Mouse (Mus musculus): Measurements from ENCODE around the gene Fosb.
A peak's percentile ranks its signal among the peaks of the same experiment; 100 is the strongest.

Gene Fosb

DNA sequence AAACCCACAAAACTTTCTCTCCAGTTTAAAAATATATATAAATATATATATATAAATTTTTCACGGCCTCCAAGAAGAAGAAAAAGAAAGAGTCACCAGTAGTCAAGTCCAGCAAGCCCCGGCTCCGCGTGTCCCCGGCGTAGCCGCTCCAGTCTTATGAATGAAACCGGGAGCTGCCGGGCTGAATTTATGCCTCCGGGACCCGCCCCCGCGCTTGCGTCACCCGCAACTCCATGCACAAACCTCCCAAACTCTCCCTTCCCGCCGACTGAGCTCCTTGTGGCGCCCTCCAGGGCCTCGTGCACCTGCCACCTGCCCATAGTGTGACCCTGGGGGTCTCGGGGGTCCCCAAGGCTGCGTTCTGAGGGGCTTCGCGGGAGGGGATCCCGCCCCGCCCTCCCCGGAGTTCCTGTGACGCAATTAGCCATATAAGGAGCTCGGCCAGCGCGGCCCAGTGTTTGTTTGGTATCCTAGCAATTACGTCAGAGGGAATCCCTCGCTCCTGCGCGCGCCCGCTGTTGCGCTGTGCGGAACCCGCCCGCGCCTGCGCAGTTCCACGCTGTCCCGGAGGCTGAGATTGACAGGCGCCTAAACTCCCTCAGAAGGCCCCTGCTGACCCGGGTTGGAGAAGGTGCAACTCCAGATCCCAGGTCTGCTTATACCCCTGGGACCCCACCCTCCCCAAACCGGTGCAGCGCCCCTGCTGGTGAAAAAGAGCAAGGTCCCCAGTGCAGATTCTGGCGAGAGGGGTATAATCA lies at the start of gene Fosb:
Fosb (minus strand) TSS at position 168 of the 758 bp plus-strand sequence.
- DNase-seq (ENCODE audit: low spot score in 2 of 2): peak; percentile 96 to 97

DNA sequence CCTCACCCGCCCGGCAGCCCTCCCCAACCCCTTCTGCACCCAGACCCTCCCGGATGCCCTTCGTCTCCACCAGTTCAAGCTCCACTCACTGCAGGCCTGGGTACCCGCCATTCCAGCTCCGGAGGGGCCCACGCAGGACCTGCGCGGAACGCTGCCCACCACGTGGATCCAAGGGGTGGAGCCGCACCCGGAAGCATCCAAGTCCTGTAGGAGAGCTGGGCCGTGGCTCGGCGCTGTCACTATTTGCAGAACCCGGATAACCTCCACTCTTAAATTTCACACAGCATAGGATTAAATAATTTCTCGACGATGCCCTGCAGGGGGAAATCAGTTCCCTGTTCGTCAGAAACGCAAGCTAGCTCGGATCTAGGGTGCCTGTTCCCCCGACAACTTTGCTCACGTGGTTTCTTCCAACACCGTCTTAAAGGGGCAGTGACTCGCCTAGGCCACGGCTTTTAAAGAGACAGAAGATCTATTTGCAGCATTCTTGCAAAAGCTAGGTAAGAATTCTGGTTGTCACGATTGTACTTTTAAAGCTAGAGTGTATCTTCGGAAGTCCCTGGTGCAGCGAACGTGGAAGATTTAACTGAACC lies 49.5 kb upstream of the Fosb start, which contains the start of the genes Cd3eap and Ppp1r13l:
Cd3eap (minus strand) TSS at position 185 of the 593 bp plus-strand sequence.
Ppp1r13l (plus strand) TSS at position 451 of the 593 bp plus-strand sequence.
- DNase-seq (ENCODE audit: low spot score in 2 of 2): peak; percentile 93 to 94

DNA sequence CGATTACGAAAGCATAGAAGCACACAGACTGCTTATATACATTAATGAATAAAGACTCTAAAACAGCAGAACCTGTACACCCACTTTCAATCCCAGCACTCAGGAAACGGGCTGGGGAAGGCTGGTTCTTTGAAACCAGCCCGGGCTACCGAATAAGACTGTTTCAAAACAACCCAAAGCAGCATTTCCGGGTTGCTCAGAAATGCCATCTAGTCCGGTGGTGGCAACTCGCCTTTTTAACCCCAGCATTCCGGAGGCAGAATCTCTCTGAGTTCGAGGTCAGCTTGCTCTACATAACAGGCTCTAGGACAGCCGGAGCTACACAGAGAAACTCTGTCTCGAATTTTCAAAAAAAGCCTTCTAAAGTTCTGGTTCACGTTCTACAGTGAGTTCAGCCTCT lies 48.8 kb upstream of the Fosb start:
- no peak for DNase-seq (ENCODE audit: low spot score in 2 of 2)

DNA sequence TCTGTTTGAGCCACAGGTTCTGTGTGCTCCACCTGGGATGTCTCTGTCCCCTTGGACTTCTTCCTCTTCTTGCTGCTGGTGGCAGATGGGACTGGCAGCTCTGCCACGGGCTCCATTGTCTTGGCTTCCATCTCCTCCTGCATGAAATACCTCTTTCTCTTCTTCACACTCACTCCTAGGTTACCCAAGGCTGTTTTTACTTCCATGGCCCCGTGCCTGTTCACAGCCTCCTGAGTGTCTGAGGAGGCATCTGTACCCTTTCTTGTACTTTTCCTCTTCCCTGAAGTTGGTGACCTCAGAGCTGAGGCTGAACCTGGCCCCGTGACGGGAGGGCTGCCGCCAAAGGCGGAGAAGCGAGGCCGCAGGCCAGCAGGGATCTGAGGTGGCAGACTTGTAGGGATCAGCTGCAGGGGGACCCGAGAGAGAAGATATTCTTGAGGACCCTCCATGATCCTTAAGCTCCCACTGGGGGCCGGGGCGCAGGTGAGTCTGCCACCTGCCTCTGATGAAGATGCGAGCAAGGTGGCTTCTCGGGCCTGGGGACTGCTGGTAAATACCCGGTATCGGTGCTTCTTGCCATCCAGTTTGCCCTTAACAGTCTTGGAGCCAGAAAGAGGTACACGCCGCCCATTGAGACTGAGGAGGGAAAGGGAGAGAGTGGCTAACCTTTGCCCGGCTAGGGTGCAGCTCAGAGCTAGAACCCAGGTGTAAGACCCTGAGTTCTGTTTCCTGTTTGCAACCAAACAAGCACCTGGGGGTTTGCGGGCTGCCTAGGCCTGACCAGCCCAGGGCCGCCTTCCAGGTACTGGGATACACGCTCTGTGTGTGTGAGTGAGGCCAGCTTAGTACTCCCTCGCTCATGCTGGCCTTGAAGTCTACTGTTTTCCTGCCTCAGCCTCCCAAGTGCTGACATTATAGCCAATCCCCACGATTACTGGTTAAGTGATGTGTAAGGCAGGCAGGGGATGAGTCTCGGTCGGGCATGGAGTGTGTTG lies 47.8 kb upstream of the Fosb start:
- no peak for DNase-seq (ENCODE audit: low spot score in 2 of 2)

DNA sequence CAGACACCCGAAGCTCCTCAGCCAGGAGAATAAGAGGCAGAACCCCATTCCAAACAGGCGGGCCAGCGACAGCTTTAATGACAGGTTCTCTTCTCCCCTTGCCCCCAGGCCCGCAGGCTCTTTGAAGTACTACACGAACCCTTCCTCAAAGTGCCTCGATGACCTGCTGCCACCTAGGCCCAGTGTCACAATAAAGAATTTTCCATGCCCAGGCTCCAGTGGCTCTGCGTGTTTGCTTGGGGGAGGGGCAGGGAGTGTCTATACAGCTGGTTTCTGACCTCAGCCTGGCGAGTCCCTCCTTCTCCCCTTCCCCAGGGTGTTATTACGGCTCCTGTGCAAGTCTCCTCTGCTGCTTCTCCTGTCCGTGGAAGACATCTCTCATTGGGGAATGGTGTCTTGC lies 46.5 kb upstream of the Fosb start:
- no peak for DNase-seq (ENCODE audit: low spot score in 2 of 2)

DNA sequence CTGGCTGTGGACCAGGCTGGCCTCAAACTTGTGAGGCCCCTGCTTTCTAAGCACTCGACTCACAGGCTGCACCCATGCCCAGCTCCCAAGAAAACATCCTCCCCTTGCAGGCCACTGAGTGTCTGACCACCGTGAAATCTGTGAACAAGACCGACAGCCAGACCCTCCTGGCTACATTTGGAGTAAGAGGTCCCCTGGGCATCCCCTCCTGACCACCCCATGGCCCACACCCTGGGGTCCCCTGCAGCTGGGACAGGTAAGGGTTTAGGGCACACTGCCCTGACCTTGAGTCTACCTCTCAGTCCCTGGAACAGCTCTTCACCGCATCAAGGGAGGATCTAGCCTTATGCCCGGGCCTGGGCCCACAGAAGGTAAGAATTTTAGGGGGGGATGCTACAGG lies 45.1 kb upstream of the Fosb start:
- no peak for DNase-seq (ENCODE audit: low spot score in 2 of 2)

DNA sequence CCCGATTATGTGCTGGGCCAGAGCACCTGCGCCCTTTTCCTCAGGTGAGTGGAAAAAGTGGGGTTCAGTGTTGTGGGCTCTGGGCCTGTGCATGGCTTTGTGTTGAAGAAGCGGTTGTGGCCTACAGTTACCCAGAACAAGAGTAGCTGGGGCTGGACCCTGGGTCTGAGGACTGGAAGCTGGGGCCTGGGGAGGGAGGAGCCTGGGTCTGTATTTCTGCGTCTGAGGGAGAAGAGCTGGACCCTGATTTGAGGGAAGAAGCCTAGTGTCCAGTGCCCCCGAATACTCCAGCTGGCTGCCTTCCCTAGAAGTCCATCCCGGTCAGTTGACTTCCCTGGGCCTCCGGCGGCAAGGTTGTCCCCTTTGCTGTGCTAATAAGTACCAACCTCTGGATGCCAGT lies 40.4 kb upstream of the Fosb start:
- DNase-seq (ENCODE audit: low spot score in 2 of 2): no peak

DNA sequence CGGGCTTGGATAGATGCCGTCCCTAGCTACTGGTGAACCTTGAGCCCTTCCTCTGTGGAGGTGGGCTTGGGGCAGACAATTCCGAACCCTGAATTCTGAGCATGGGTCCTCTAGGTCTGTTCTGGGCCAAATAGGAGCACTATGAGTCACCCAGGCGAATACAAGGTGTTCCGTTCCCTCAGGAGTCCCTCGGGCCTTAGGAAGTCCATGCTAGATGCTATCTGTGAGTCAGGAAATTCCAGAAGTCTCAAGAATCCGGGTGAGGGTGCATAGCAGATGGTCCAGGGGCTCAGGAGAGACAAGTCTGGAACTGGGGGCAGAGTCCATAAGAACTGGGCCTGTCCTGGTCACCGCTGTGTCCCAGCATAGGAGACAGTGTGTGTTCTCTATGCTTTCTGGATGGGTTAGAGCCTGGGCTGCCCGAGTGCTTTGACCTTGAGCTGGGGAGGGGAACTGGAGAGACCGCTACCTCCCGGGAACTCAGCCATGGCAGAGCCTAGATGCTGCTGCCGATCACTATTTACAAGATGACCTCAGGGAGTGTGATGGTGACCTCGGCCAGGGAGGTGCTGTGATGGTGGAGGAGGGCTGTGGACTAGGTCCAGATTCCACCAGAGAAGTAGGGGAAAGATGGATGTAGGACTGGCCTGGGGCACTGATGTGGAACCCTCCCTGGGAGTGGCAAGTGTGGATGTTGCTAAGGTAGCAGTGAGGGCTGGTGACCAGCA lies 39.5 kb upstream of the Fosb start:
- no peak for DNase-seq (ENCODE audit: low spot score in 2 of 2)

DNA sequence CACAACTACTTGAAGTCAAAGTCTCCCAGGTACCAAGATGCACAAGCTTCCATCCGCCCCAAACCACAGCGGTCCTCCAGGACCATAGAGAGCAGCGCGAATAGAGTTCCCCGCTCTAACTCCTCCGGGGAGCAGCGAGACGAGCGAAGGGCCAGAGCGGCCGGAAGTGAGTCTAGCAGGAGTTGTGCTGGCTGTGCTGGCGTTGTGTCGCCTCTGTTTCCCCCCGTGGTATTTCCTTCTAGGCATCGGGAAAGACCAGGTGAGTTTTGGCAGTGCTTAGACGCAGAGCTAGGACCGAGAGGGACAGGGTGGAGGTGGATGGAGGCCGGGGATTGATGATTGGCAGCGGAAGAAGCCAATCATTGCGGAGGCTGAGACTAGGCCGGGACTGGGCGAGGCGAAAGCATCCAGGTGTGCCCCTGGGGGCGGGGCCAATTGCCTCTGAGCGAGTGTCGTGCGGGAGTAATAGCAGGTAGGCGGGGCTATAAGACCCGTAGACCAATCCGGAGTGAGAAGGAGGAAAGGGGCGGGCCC lies 35.2 kb upstream of the Fosb start:
- peak; percentile 97 for DNase-seq (ENCODE audit: low spot score in 2 of 2)

DNA sequence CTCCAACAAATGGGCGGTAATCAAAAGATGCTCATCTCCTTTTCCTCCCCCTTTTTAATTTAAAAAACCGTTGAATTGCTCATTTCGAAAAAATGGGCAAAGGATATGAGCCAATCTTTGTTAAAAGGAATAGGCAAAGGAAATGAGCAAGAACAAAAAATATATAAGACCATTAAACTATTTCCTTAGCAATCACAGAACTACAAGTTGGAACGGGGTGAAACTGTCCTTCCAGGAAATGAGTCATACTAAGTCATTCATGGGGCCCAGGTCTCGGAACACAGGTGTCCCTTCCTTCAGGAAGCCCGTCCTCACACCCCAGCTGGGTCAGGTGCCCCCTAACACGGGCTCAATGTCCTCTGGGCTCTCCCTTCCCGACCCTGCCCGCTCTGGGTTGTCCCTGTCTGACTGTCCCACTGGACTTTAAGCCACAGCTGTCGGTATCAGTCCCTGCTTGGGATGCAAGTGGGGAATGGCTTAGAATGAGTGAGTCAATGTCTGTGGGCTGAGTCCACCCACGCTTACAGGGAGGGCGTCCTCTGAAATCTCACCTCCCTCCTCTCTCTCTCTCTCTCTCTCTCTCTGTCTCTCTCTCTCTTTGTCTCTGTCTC lies 34.5 kb upstream of the Fosb start, which contains the start of gene Ercc1:
Ercc1 (plus strand) TSS at position 542 of the 611 bp plus-strand sequence.
- DNase-seq (ENCODE audit: low spot score in 2 of 2): peak in 1 of 2 experiments; percentile 48

DNA sequence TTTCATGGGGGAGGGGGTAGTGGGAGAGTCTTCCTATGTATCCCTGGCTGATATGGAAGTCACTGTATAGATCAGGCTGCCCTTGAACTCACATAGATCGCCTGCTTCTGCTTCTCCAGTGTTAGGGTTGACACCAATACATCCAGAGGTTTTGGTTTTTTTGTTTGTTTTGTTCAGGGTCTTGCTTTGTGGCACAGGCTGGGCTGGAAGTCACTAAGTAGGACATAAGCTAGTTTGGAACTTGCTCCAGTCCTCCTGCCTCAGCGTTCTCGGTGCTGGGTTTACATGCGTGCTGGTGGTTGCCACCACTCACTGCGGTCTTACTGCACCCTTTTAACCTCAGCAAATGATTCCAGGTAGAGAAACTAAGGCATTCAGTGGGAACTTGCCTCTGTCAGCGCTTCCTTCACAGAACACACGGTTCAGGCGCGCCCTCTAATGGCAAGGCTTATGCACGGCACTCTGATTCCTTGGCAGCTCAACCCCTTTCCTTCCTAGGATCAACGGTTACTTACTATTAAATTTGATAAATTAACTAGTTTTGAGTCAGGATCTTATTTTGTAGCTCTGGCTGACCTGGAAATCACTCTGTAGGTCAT lies 33.5 kb upstream of the Fosb start:
- DNase-seq (ENCODE audit: low spot score in 2 of 2): peak; percentile 68 to 83

DNA sequence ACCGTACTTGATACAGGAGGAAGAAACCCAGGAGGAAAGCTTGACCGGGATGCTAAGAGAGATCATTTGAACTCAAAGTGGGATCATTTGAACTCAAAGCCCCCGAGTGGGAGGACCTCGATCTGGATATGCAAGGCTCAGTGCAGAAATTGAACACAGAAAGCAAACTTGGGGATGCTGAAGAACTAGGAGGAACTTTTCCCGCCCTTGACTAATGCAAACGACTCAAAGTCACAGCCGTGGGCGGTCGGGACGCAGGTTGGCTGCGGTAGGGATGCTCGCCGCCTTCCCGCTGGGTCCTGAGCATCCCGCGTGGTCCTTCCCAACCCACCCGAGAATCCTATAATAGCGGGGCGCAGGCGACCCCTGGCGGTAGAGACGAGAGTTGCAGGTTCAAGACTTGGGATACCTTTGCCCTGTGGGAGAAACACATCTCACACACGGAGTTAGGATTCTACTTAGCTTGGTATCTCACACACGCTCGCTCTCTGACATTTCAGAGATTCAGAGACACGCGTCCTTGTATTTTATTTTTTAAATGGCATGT lies 32.7 kb upstream of the Fosb start:
- peak; percentile 91 to 93 for DNase-seq (ENCODE audit: low spot score in 2 of 2)

DNA sequence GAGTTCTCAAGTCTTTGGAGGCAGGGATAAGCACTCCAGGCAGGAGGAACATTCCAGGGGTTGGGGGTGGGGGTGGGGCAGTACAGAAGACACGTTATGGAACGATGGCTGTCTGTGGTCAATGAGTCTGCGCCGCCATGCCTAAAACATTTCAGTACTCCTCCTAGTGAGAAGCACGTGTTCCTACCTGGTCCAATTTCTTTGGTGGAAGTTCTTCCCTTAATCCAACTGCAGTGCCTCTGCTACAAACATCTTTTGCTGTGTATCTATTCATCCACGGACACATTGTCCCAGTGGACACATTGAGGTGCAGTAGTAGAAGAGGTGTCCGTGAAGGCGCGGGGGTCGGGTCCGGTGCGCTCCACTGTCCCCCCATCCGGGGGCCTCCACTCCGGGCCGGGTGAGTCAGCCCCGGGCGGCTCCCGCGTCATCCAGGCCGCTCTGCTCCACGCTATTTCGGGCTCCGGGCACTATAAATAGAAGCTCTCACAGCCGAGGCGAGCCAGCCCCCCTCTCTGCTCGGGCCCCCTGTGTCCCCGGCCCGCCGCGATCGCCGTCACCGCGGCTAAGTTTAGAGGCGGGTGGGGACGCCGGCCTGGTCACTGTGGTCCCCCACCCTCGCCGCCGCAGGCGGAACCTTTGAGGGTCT lies 32.0 kb upstream of the Fosb start:
- DNase-seq (ENCODE audit: low spot score in 2 of 2): peak; percentile 56 to 65

DNA sequence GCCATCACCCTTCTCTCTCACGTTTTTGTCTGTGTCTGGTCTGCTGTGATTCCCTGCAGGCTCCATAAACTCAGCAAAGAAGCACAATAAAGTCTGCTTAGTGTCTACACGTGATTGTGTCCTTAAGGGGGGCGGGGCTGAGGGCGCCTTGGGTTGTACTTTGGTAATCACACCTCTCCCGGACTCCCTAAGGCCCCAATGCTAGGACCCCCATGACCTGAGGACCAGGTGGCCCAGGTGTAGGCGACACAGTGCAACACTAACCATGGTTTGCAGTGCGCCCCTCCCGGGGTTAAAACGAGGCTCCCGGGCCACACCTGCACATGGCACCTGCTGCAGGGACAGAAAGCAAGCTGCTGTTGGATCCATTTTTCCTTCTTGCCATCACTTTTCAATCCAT lies 31.4 kb upstream of the Fosb start:
- no peak for DNase-seq (ENCODE audit: low spot score in 2 of 2)

DNA sequence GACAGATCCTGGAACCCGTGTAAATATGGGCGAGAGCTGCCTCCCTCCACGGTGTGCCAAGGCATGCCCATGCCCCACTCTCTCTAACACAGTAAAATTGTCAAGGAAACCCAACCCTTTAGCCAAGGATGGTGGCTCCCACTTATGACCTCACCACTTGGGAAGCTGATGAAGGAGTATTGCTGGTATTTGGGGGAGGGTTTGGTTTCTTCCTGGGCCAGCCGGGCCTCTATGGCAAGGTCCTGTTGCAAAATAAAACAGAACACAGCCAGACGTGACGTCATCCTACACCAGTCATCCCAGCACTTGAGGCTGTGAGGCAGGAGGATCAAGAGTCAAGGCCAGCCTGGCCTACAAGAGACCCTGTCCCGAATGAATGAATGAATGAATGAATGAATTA lies 28.7 kb upstream of the Fosb start:
- no peak for DNase-seq (ENCODE audit: low spot score in 2 of 2)

DNA sequence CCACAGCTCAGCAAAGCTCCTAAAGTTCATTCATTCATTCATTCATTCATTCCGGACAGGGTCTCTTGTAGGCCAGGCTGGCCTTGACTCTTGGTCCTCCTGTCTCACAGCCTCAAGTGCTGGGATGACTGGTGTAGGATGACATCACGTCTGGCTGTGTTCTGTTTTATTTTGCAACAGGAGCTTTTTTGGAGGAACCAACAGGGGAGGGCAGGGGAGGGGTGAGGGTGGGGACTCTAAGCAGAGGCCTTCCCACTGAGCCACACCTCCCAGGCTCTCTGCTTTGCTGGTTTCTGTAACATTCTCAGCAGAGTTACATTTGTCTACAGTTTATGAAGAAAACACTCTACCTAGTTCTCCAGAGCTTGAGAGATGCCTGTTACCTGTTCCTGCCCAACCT lies 28.2 kb upstream of the Fosb start:
- no peak for DNase-seq (ENCODE audit: low spot score in 2 of 2)

DNA sequence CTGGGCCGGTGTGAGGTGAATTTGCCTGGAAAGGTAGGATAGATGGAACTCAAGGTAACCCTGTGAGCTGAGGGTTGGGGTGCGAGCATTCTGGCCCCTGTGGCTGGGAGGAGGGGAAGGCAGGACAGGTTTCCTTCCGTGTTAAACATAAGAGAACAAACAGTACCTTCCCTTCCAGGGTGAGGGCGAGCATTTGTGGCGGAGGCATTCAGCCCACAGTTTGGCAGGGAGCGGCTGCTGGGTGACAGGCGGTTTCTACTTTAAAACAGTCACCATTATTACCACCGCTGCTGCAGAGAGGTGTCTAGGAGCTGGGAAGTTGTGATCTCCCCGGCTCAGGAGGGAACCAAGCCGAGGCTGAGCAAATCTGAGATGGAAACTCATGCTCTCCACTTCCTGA lies 27.3 kb upstream of the Fosb start:
- DNase-seq (ENCODE audit: low spot score in 2 of 2): no peak

DNA sequence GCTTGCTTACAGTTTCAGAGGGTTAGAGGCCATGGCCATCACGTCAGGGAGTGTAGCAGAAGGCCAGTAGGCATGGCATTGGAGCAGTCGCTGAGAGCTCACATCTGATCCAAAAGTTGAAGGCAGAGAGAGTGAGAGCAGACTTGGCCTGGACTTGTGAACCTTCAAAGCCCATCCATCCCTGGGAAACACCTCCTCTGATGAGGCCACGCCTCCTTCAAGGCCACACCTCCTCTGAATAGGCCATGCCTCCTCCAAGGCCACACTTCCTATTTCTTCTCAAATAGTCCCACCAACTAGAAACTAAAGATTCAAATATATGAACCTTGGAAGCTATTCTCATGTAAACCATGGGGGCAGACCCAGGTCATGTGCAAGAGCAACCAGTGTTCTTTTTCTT lies 25.7 kb upstream of the Fosb start:
- DNase-seq (ENCODE audit: low spot score in 2 of 2): no peak

DNA sequence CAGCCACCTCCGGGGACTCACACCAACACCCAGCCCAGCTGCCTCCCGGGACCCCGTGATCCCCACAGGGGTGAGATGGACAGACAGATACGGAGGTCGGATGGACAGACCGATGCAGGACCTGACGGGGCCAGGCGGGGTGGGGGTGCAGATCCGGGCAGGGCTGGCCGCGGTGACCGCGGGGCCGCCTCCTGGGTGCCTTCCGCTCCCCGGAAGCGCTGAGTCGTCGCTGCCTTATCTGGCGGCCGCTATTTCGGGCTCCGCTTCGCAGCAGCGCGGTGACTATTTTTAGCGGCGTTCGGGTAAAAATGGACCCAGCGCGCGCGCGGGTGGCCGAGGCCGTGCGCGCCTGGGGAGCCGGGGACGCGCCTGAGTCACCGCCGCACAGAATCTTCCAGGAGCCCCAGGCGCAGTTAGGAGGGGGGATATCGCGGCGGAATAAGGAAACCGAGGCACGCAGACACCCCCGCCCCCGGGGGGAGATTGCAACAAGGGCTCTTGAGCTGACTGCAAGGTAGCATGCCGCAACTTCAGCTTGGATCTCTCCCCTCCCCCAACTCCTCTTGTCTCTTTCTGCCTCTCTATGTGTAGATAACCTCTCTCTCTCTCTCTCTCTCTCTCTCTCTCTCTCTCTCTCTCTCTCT lies 23.0 kb upstream of the Fosb start:
- peak; percentile 90 for DNase-seq (ENCODE audit: low spot score in 2 of 2)
